Mouse (Mus musculus): ENCODE results near the gene Wars2.
A peak's percentile ranks its signal among the peaks of the same experiment; 100 is the strongest.

The Wars2 gene

GRCm38 (mm10) chr3:99140940-99141854 lies at the start of gene Wars2:
Wars2 (plus strand) TSS chr3:99141068.
- DNase-seq, result peak; percentile 95

- no peak for DNase-seq
Observed at GRCm38 (mm10) chr3:99096816-99097215, 44.1 kb upstream of the Wars2 start.

GRCm38 (mm10) chr3:99110353-99111213 lies 30.3 kb upstream of the Wars2 start:
- DNase-seq, result no peak

- DNase-seq, result no peak
Observed at GRCm38 (mm10) chr3:99111214-99111608, 29.7 kb upstream of the Wars2 start.

GRCm38 (mm10) chr3:99113266-99113837 lies 27.5 kb upstream of the Wars2 start:
- DNase-seq, result no peak

GRCm38 (mm10) chr3:99120942-99121341 lies 19.9 kb upstream of the Wars2 start:
- no peak for DNase-seq

GRCm38 (mm10) chr3:99130521-99130920 lies 10.3 kb upstream of the Wars2 start:
- no peak for DNase-seq

- DNase-seq, result no peak
Observed at GRCm38 (mm10) chr3:99131973-99132372, 8.9 kb upstream of the Wars2 start.

GRCm38 (mm10) chr3:99133913-99134312 lies 7.0 kb upstream of the Wars2 start:
- no peak for DNase-seq

GRCm38 (mm10) chr3:99147886-99148285 lies 7.0 kb downstream of the Wars2 start:
- no peak for DNase-seq

- no peak for DNase-seq
Observed at GRCm38 (mm10) chr3:99149035-99149434, 8.2 kb downstream of the Wars2 start.

- no peak for DNase-seq
Observed at GRCm38 (mm10) chr3:99156286-99156685, 15.4 kb downstream of the Wars2 start.

GRCm38 (mm10) chr3:99156987-99157386 lies 16.1 kb downstream of the Wars2 start:
- DNase-seq, result no peak

- no peak for DNase-seq
Observed at GRCm38 (mm10) chr3:99157451-99158015, 16.7 kb downstream of the Wars2 start.

- no peak for DNase-seq
Observed at GRCm38 (mm10) chr3:99160016-99160415, 19.1 kb downstream of the Wars2 start.

- no peak for DNase-seq
Observed at GRCm38 (mm10) chr3:99162191-99162590, 21.3 kb downstream of the Wars2 start.

- DNase-seq, result no peak
Observed at GRCm38 (mm10) chr3:99167734-99168133, 26.9 kb downstream of the Wars2 start.

GRCm38 (mm10) chr3:99173178-99173577 lies 32.3 kb downstream of the Wars2 start:
- DNase-seq, result no peak

GRCm38 (mm10) chr3:99174658-99175304 lies 33.9 kb downstream of the Wars2 start:
- no peak for DNase-seq

GRCm38 (mm10) chr3:99183355-99184016 lies 42.6 kb downstream of the Wars2 start:
- DNase-seq, result no peak

GRCm38 (mm10) chr3:99184373-99184772 lies 43.5 kb downstream of the Wars2 start:
- DNase-seq, result no peak

GRCm38 (mm10) chr3:99188097-99188496 lies 47.2 kb downstream of the Wars2 start:
- DNase-seq, result no peak
